Mouse (Mus musculus): ENCODE results near the gene St3gal5.

DNA sequence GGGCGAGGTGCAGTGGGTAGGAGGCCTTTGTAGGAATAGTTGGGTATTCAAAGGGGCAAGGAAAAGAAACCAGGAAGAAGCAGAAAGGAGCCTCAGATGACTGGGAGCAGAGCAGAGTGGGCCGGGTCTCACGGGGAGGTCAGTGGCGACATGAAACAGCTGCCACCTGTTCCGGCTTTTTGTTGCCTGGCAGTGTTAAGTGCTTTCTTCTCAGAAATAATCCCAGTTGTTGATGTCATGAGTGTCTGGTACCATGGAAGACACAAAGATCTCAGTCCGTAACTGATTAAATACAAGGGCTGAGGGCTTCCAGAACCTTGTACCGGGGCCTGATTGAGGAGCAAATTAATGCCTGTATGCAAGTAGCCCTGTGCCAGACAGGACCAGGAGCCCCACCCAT lies 47.0 kb downstream of the St3gal5 start:
- TF ChIP-seq CTCF (IDR thresholded peaks at IDR 0.05; ENCODE audit: low read depth, low read length), result no peak
- TF ChIP-seq POLR2A (IDR thresholded peaks at IDR 0.05; ENCODE audit: borderline replicate concordance, low read depth, low read length), result no peak
